Mouse (Mus musculus) ovary, postnatal 14 days (tissue): ENCODE data around the gene Nedd8.
A peak's percentile ranks its signal among the peaks of the same experiment; 100 is the strongest.

ENCODE experiments used
- DNase-seq: peaks from one replicate; pipeline ENCODE4 v3.0.0; 2022; ENCODE audit warnings: low spot score

Nedd8 gene

GRCm38 (mm10) chr14:55660636-55661035 lies 11.3 kb downstream of the Nedd8 start:
- DNase-seq: no peak

- DNase-seq: peak; percentile 57
Observed at GRCm38 (mm10) chr14:55659960-55660573, 11.9 kb downstream of the Nedd8 start, which contains the start of gene Mdp1. Mdp1 (minus strand) TSS chr14:55660508.

- DNase-seq: no peak
Observed at GRCm38 (mm10) chr14:55658011-55658410, 13.9 kb downstream of the Nedd8 start.

- no peak for DNase-seq
Observed at GRCm38 (mm10) chr14:55656935-55657334, 15.0 kb downstream of the Nedd8 start.

- no peak for DNase-seq
Observed at GRCm38 (mm10) chr14:55651528-55651927, 20.4 kb downstream of the Nedd8 start.

- no peak for DNase-seq
Observed at GRCm38 (mm10) chr14:55649884-55650283, 22.0 kb downstream of the Nedd8 start, which contains the start of gene Tssk4. Tssk4 (plus strand) TSS chr14:55650184.

GRCm38 (mm10) chr14:55644261-55644888 lies 27.5 kb downstream of the Nedd8 start:
- no peak for DNase-seq

GRCm38 (mm10) chr14:55643060-55643907 lies 28.6 kb downstream of the Nedd8 start, which contains the start of gene Tm9sf1:
Tm9sf1 (minus strand) TSS chr14:55643806.
- DNase-seq: peak; percentile 79

- DNase-seq: no peak
Observed at GRCm38 (mm10) chr14:55642679-55643059, 29.3 kb downstream of the Nedd8 start.

GRCm38 (mm10) chr14:55641291-55641690 lies 30.6 kb downstream of the Nedd8 start:
- DNase-seq: no peak

GRCm38 (mm10) chr14:55640816-55641215 lies 31.1 kb downstream of the Nedd8 start:
- no peak for DNase-seq

- no peak for DNase-seq
Observed at GRCm38 (mm10) chr14:55637795-55638194, 34.1 kb downstream of the Nedd8 start, which contains the start of gene Gm49378. Gm49378 (minus strand) TSS chr14:55637895.

- peak; percentile 68 for DNase-seq
Observed at GRCm38 (mm10) chr14:55635523-55636007, 36.4 kb downstream of the Nedd8 start, which contains the start of gene Ipo4. Ipo4 (minus strand) TSS chr14:55635957.

GRCm38 (mm10) chr14:55634874-55635522 lies 36.9 kb downstream of the Nedd8 start:
- no peak for DNase-seq

- no peak for DNase-seq
Observed at GRCm38 (mm10) chr14:55629312-55629711, 42.6 kb downstream of the Nedd8 start.

- DNase-seq: no peak
Observed at GRCm38 (mm10) chr14:55628077-55628827, 43.7 kb downstream of the Nedd8 start.

- DNase-seq: no peak
Observed at GRCm38 (mm10) chr14:55618486-55619195, 53.3 kb downstream of the Nedd8 start.

GRCm38 (mm10) chr14:55617822-55618221 lies 54.1 kb downstream of the Nedd8 start, which contains the start of gene Rec8:
Rec8 (plus strand) TSS chr14:55618037.
- DNase-seq: no peak

GRCm38 (mm10) chr14:55616844-55617243 lies 55.1 kb downstream of the Nedd8 start:
- DNase-seq: no peak

- DNase-seq: no peak
Observed at GRCm38 (mm10) chr14:55615876-55616275, 56.0 kb downstream of the Nedd8 start.
